Mouse (Mus musculus) liver, embryonic 11.5 days (tissue): ENCODE measurements around the gene Fbxo42. TPM values are rescaled to one million over a fixed set of nuclear protein-coding genes. Genes with fewer than 3 reads are reported as not detected.

Experiments used
- ATAC-seq: fragments of 200-750 bp; cut with Nextera tagmentation; replicated peaks from 2 replicates; pipeline ENCODE4 v1.8.0; 2017; ENCODE audit warnings: moderate number of reproducible peaks, mild to moderate bottlenecking, moderate TSS enrichment, moderate library complexity; ENCODE audit not compliant: low FRiP score
- DNase-seq: peaks from one replicate; pipeline ENCODE4 v3.0.0-alpha.2; 2017; ENCODE audit warnings: low spot score
- H3K27ac ChIP-seq: fragments of 300-500 bp; sonication (generic); 2 replicates; pipeline ENCODE4 v1.5.1; 2014; ENCODE audit warnings: mild to moderate bottlenecking, low read depth, low read length, control low read depth
- H3K27me3 ChIP-seq: fragments of 300-500 bp; sonication (generic); replicated peaks from 2 replicates; pipeline ENCODE4 v1.6.1; 2014; ENCODE audit warnings: low read length, mixed read lengths; ENCODE audit not compliant: control insufficient read depth, insufficient read depth
- H3K36me3 ChIP-seq: fragments of 300-500 bp; sonication (generic); 2 replicates; pipeline ENCODE4 v1.6.1; 2014; ENCODE audit warnings: mild to moderate bottlenecking, low read length, moderate library complexity, mixed read lengths; ENCODE audit not compliant: control insufficient read depth, insufficient read depth
- H3K4me1 ChIP-seq: fragments of 300-500 bp; sonication (generic); replicated peaks from 2 replicates; pipeline ENCODE4 v1.6.1; 2014; ENCODE audit warnings: low read length, mixed read lengths; ENCODE audit not compliant: control insufficient read depth, insufficient read depth
- H3K4me2 ChIP-seq: fragments of 300-500 bp; sonication (generic); 2 replicates; pipeline ENCODE4 v1.6.1; 2014; ENCODE audit warnings: mild to moderate bottlenecking, control low read depth, moderate library complexity
- H3K4me3 ChIP-seq: fragments of 300-500 bp; sonication (generic); 2 replicates; pipeline ENCODE4 v1.5.1; 2014; ENCODE audit warnings: low read depth, low read length, control low read depth
- H3K9ac ChIP-seq: fragments of 300-500 bp; sonication (generic); 2 replicates; pipeline ENCODE4 v1.6.1; 2014; ENCODE audit warnings: low read depth, low read length, control low read depth
- H3K9me3 ChIP-seq: fragments of 300-500 bp; sonication (generic); 2 replicates; pipeline ENCODE4 v1.6.1; 2016; ENCODE audit warnings: low read length, inconsistent platforms, mixed read lengths; ENCODE audit not compliant: control insufficient read depth
- WGBS: fragments of 180-500 bp; shearing (Covaris S2); extraction: QIAGEN DNeasy Blood & Tissue Kit; methylation state at CpG from one replicate; pipeline ENCODE4 v1.1.7; 2014; 5-methylcytosine and 5-hydroxymethylcytosine counted together
- polyA plus RNA-seq: library from polyadenylated mRNA; unstranded; fragments of >200 nt; fragmentation: Nextera tagmentation; extraction: Ambion mirVana; gene quantifications from 2 replicates; pipeline ENCODE4 v1.2.1, GENCODE M21; 2014

The Fbxo42 gene
- polyA plus RNA-seq, 1 experiment from 2014 or later: 26.0 TPM

DNA sequence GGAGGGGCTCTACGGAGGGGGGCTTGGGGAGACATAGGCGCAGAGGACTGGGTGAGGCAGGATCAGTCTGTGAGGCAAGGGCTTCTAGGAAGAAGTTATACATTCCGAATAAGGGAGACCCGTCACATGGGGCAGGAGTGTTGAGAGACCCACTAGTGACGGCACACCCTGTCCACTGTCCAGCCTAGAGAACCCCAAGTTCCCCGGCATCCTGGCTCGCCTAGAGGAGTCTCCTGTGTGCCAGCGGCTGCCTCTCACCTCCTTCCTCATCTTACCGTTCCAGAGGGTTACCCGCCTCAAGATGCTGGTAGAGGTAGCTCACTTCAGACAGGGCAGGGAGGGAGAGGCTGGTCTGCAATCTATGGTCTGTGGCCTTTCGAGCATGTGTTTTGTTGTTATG is 101.7 kb downstream of the Fbxo42 start:
- H3K36me3 ChIP-seq: no peaks in the 10 kb centered on the region
- ATAC-seq (no peak), DNase-seq (no peak)
- no peak overlapping the region for H3K4me2 ChIP-seq
- peaks cover 68% of the 10 kb centered on the region for H3K27me3 ChIP-seq
- H3K9ac ChIP-seq: no peak overlapping the region
- no peak overlapping the region for H3K27ac ChIP-seq
- H3K4me3 ChIP-seq: no peak overlapping the region
- no peaks in the 10 kb centered on the region for H3K9me3 ChIP-seq
- 68% methylated on average over 11 of the region's 11 CpGs for WGBS
- H3K4me1 ChIP-seq: peaks cover 17% of the 10 kb centered on the region

DNA sequence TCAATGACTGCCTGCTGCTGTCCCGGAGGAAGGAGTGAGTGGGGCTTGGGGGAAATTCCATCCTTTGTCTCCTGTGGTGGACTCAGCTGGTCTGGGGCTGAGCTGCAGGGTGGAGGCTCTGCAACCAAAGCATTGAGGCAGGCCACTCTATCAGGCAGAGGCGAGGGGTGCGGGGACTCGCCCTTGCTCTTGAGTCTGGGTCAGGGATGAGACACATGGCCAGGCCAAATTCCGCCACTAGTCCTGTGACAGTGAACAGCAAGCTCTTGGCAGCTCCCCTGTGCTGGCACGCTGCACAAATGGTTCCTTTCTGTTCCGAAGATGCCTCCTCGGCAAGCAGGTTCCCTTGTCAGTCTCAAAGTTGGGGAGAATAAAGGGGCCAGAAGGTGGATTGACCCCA is 103.4 kb downstream of the Fbxo42 start:
- Histone ChIP-seq H3K4me3 (no peak overlapping the region), H3K36me3 (no peaks in the 10 kb centered on the region), H3K27me3 (peaks cover 51% of the 10 kb centered on the region), H3K4me1 (peaks cover 17% of the 10 kb centered on the region), H3K9ac (no peak overlapping the region), H3K27ac (no peak overlapping the region), H3K9me3 (no peaks in the 10 kb centered on the region), H3K4me2 (no peak overlapping the region)
- 78% methylated on average over 8 of the region's 8 CpGs for WGBS
- ATAC-seq: no peak
- no peak for DNase-seq

GRCm38 (mm10) chr4:141252641-141253040 is 104.9 kb downstream of the Fbxo42 start:
- Histone ChIP-seq H3K36me3 (no peaks in the 10 kb centered on the region), H3K4me3 (no peak overlapping the region), H3K4me1 (peaks cover 8% of the 10 kb centered on the region), H3K27me3 (peaks cover 35% of the 10 kb centered on the region), H3K9me3 (no peaks in the 10 kb centered on the region), H3K4me2 (no peak overlapping the region), H3K9ac (no peak overlapping the region), H3K27ac (no peak overlapping the region)
- no peak for ATAC-seq
- 55% methylated on average over 2 of the region's 2 CpGs for WGBS
- DNase-seq: no peak

Other genes with a start within 250 kb of the Fbxo42 start
- gene Padi2, start 241.6 kb upstream of the Fbxo42 start, polyA plus RNA-seq: 2.4 and 2.8 TPM in 2 replicates
- gene Sdhb, start 186.7 kb upstream of the Fbxo42 start, polyA plus RNA-seq: 339 and 355 TPM in 2 replicates
- 41.7 and 42.7 TPM in 2 replicates for gene Atp13a2, start 161.0 kb upstream of the Fbxo42 start, polyA plus RNA-seq
- 107 and 128 TPM in 2 replicates for gene Mfap2, start 137.5 kb upstream of the Fbxo42 start, polyA plus RNA-seq
- 5.0 and 6.0 TPM in 2 replicates for gene Crocc, start 87.4 kb upstream of the Fbxo42 start, polyA plus RNA-seq
- gene Necap2, start 69.6 kb upstream of the Fbxo42 start, polyA plus RNA-seq: 178 and 180 TPM in 2 replicates
- 0.19 TPM in 1 of 2 replicates, not detected in the other for gene Spata21, start 59.6 kb upstream of the Fbxo42 start, polyA plus RNA-seq
- 24.7 and 26.2 TPM in 2 replicates for gene Szrd1, start 8.1 kb upstream of the Fbxo42 start, polyA plus RNA-seq
- gene Rsg1, start 66.0 kb downstream of the Fbxo42 start, polyA plus RNA-seq: 4.5 and 4.6 TPM in 2 replicates
- gene Arhgef19, start 91.6 kb downstream of the Fbxo42 start, polyA plus RNA-seq: 2.3 and 2.5 TPM in 2 replicates
- gene Epha2, start 153.3 kb downstream of the Fbxo42 start, polyA plus RNA-seq: 2.5 and 2.9 TPM in 2 replicates
- 0.45 and 0.64 TPM in 2 replicates for gene Fam131c, start 220.3 kb downstream of the Fbxo42 start, polyA plus RNA-seq